Mouse (Mus musculus): Measurements from ENCODE around the gene Polr2l. TPM values are rescaled to one million over a fixed set of nuclear protein-coding genes. Genes with fewer than 3 reads are reported as not detected.

Polr2l gene
- polyA plus RNA-seq, 2 experiments, result 32.1 to 61.0 TPM

DNA sequence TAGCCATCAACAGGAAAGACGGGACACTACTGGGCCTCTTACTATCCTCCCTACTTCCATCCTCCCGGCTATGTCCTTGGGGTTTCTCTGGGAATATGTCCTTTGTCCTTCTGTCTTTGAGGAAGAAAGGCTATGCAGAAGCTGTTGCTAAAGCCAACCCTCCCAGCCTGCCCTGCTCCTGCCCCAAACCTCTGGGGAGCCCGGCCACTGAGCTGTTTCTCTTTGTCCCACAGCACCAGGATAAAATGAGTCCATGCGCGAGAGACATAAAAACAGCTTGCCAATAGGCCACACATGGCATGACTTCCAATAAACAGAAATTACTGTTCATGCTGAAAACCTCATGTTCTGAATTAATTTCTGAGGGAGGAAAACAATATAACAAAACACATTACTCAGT, 43.4 kb upstream of the Polr2l start:
- H3K4me2 ChIP-seq (replicated peaks; ENCODE audit: low read depth, low read length, severe bottlenecking), result no peak overlapping the region
- TF ChIP-seq POLR2A (IDR thresholded peaks at IDR 0.05; ENCODE audit: borderline replicate concordance, extremely low read depth, insufficient read depth, insufficient read length), result no peak
- H3K27ac ChIP-seq (replicated peaks; ENCODE audit: low read depth, low read length), result no peak overlapping the region
- H3K27me3 ChIP-seq (ENCODE audit: control insufficient read depth, insufficient read depth, low read length), result no peaks in the 10 kb centered on the region
- DNase-seq (ENCODE audit: low spot score) (no peak), ATAC-seq (ENCODE audit: low FRiP score, low read depth) (no peak)
- H3K4me3 ChIP-seq (replicated peaks; ENCODE audit: low read length), result no peak overlapping the region
- H3K9ac ChIP-seq (ENCODE audit: low read depth, low read length, severe bottlenecking), result no peak overlapping the region
- no peaks in the 10 kb centered on the region for H3K4me1 ChIP-seq (ENCODE audit: control insufficient read depth, insufficient read depth, low read length)
- peaks cover 40% of the 10 kb centered on the region for H3K36me3 ChIP-seq (ENCODE audit: control insufficient read depth, insufficient read depth, low read length)
- 73% methylated on average over 5 of the region's 5 CpGs for WGBS
- H3K9me3 ChIP-seq (ENCODE audit: control insufficient read depth, low read length), result no peaks in the 10 kb centered on the region

- Histone ChIP-seq H3K4me3 (replicated peaks; ENCODE audit: low read length) (no peak overlapping the region), H3K27ac (replicated peaks; ENCODE audit: low read depth, low read length) (no peak overlapping the region), H3K9me3 (ENCODE audit: control insufficient read depth, low read length) (no peaks in the 10 kb centered on the region), H3K27me3 (ENCODE audit: control insufficient read depth, insufficient read depth, low read length) (no peaks in the 10 kb centered on the region), H3K4me1 (ENCODE audit: control insufficient read depth, insufficient read depth, low read length) (no peaks in the 10 kb centered on the region), H3K4me2 (replicated peaks; ENCODE audit: low read depth, low read length, severe bottlenecking) (no peak overlapping the region), H3K36me3 (ENCODE audit: control insufficient read depth, insufficient read depth, low read length) (peaks cover 47% of the 10 kb centered on the region), H3K9ac (ENCODE audit: low read depth, low read length, severe bottlenecking) (no peak overlapping the region)
- no peak for ATAC-seq (ENCODE audit: low FRiP score, low read depth)
- no peak for DNase-seq (ENCODE audit: low spot score)
- TF ChIP-seq POLR2A (IDR thresholded peaks at IDR 0.05; ENCODE audit: borderline replicate concordance, extremely low read depth, insufficient read depth, insufficient read length), result no peak
- 89% methylated on average over 4 of the region's 4 CpGs for WGBS
These were observed 42.7 kb upstream of the Polr2l start for GRCm38 (mm10) chr7:141517638-141518037.

- Histone ChIP-seq H3K27me3 (ENCODE audit: control insufficient read depth, insufficient read depth, low read length) (no peaks in the 10 kb centered on the region), H3K9me3 (ENCODE audit: control insufficient read depth, low read length) (no peaks in the 10 kb centered on the region), H3K4me1 (ENCODE audit: control insufficient read depth, insufficient read depth, low read length) (no peaks in the 10 kb centered on the region), H3K36me3 (ENCODE audit: control insufficient read depth, insufficient read depth, low read length) (peaks cover 34% of the 10 kb centered on the region), H3K9ac (ENCODE audit: low read depth, low read length, severe bottlenecking) (no peak overlapping the region), H3K27ac (replicated peaks; ENCODE audit: low read depth, low read length) (no peak overlapping the region), H3K4me2 (replicated peaks; ENCODE audit: low read depth, low read length, severe bottlenecking) (no peak overlapping the region), H3K4me3 (replicated peaks; ENCODE audit: low read length) (no peak overlapping the region)
- ATAC-seq (ENCODE audit: low FRiP score, low read depth) (peak; percentile 26; the same call in 1 of the 2 replicates), DNase-seq (ENCODE audit: low spot score) (no peak)
- WGBS, result 69% methylated on average over 8 of the region's 8 CpGs
- no peak for TF ChIP-seq POLR2A (IDR thresholded peaks at IDR 0.05; ENCODE audit: borderline replicate concordance, extremely low read depth, insufficient read depth, insufficient read length)
These were observed 35.8 kb upstream of the Polr2l start for GRCm38 (mm10) chr7:141510681-141511191.

GRCm38 (mm10) chr7:141510196-141510595, 35.3 kb upstream of the Polr2l start:
- H3K27me3 ChIP-seq (ENCODE audit: control insufficient read depth, insufficient read depth, low read length), result no peaks in the 10 kb centered on the region
- DNase-seq (ENCODE audit: low spot score), result no peak
- H3K4me1 ChIP-seq (ENCODE audit: control insufficient read depth, insufficient read depth, low read length), result no peaks in the 10 kb centered on the region
- TF ChIP-seq POLR2A (IDR thresholded peaks at IDR 0.05; ENCODE audit: borderline replicate concordance, extremely low read depth, insufficient read depth, insufficient read length), result no peak
- no peaks in the 10 kb centered on the region for H3K9me3 ChIP-seq (ENCODE audit: control insufficient read depth, low read length)
- no peak overlapping the region for H3K9ac ChIP-seq (ENCODE audit: low read depth, low read length, severe bottlenecking)
- 94% methylated on average over 5 of the region's 5 CpGs for WGBS
- peaks cover 31% of the 10 kb centered on the region for H3K36me3 ChIP-seq (ENCODE audit: control insufficient read depth, insufficient read depth, low read length)
- no peak overlapping the region for H3K27ac ChIP-seq (replicated peaks; ENCODE audit: low read depth, low read length)
- no peak overlapping the region for H3K4me2 ChIP-seq (replicated peaks; ENCODE audit: low read depth, low read length, severe bottlenecking)
- H3K4me3 ChIP-seq (replicated peaks; ENCODE audit: low read length), result no peak overlapping the region
- ATAC-seq (ENCODE audit: low FRiP score, low read depth), result no peak

- no peak overlapping the region for H3K27ac ChIP-seq (replicated peaks; ENCODE audit: low read depth, low read length)
- no peaks in the 10 kb centered on the region for H3K9me3 ChIP-seq (ENCODE audit: control insufficient read depth, low read length)
- DNase-seq (ENCODE audit: low spot score) (no peak), ATAC-seq (ENCODE audit: low FRiP score, low read depth) (no peak)
- no peaks in the 10 kb centered on the region for H3K27me3 ChIP-seq (ENCODE audit: control insufficient read depth, insufficient read depth, low read length)
- no peak for TF ChIP-seq POLR2A (IDR thresholded peaks at IDR 0.05; ENCODE audit: borderline replicate concordance, extremely low read depth, insufficient read depth, insufficient read length)
- H3K4me1 ChIP-seq (ENCODE audit: control insufficient read depth, insufficient read depth, low read length), result no peaks in the 10 kb centered on the region
- H3K4me2 ChIP-seq (replicated peaks; ENCODE audit: low read depth, low read length, severe bottlenecking), result no peak overlapping the region
- peaks cover 19% of the 10 kb centered on the region for H3K36me3 ChIP-seq (ENCODE audit: control insufficient read depth, insufficient read depth, low read length)
- H3K4me3 ChIP-seq (replicated peaks; ENCODE audit: low read length), result no peak overlapping the region
- no peak overlapping the region for H3K9ac ChIP-seq (ENCODE audit: low read depth, low read length, severe bottlenecking)
These were observed 33.2 kb upstream of the Polr2l start for GRCm38 (mm10) chr7:141508160-141508559.

DNA sequence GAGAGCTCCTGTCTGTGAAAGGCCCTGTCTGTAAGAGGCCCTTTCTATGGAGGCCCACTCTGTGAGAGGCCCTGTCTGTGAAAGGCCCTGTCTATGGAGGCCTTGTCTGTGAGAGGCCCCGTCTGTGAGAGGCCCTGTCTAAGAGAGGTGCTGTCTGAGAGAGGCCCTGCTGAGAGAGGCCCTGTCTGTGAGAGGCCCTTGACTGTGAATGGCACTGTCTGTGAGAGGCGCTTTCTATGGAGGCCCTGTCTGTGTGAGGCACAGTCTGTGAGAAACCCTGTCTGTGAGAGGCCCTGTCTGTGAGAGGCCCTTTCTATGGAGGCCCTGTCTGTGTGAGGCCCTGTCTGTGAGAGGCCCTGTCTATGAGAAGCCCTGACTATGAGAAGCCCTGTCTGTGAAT, 31.3 kb upstream of the Polr2l start:
- H3K4me3 ChIP-seq (replicated peaks; ENCODE audit: low read length), result no peak overlapping the region
- TF ChIP-seq POLR2A (IDR thresholded peaks at IDR 0.05; ENCODE audit: borderline replicate concordance, extremely low read depth, insufficient read depth, insufficient read length), result no peak
- peaks cover 8% of the 10 kb centered on the region for H3K36me3 ChIP-seq (ENCODE audit: control insufficient read depth, insufficient read depth, low read length)
- DNase-seq (ENCODE audit: low spot score), result no peak
- no peaks in the 10 kb centered on the region for H3K9me3 ChIP-seq (ENCODE audit: control insufficient read depth, low read length)
- H3K27ac ChIP-seq (replicated peaks; ENCODE audit: low read depth, low read length), result no peak overlapping the region
- 85% methylated on average over 2 of the region's 2 CpGs for WGBS
- no peak overlapping the region for H3K9ac ChIP-seq (ENCODE audit: low read depth, low read length, severe bottlenecking)
- H3K4me1 ChIP-seq (ENCODE audit: control insufficient read depth, insufficient read depth, low read length), result no peaks in the 10 kb centered on the region
- ATAC-seq (ENCODE audit: low FRiP score, low read depth), result no peak
- H3K4me2 ChIP-seq (replicated peaks; ENCODE audit: low read depth, low read length, severe bottlenecking), result no peak overlapping the region
- H3K27me3 ChIP-seq (ENCODE audit: control insufficient read depth, insufficient read depth, low read length), result no peaks in the 10 kb centered on the region
